Mouse (Mus musculus) liver, embryonic 14 days (tissue): Measurements from ENCODE around the gene Vsir. TPM values are rescaled to one million over a fixed set of nuclear protein-coding genes. Genes with fewer than 3 reads are reported as not detected.

Experiments
- polyA plus RNA-seq: library from polyadenylated mRNA; depleted of rRNA; stranded (reverse); fragments of >200 nt; gene quantifications from 2 replicates; pipeline ENCODE4 v1.2.3, GENCODE M21; 2012; rRNA removed

Gene Vsir
- polyA plus RNA-seq: 7.8 and 8.2 TPM in 2 replicates

GRCm38 (mm10) chr10:60346701-60347405 is at the start of gene Vsir:
Vsir (plus strand) TSS chr10:60346851.

GRCm38 (mm10) chr10:60399449-60399848 is 52.8 kb downstream of the Vsir start, which contains the start of gene Gm17455:
Gm17455 (plus strand) TSS chr10:60399726.

Other genes with a start within 250 kb of the Vsir start
- gene Spock2, start 240.6 kb upstream of the Vsir start, polyA plus RNA-seq: 0.05 and 0.07 TPM in 2 replicates
- 0.12 TPM in 2 replicates for gene Chst3, start 127.6 kb upstream of the Vsir start, polyA plus RNA-seq
- 158 and 185 TPM in 2 replicates for gene Psap, start 69.2 kb upstream of the Vsir start, polyA plus RNA-seq
- gene Gm17455, start 52.9 kb downstream of the Vsir start, polyA plus RNA-seq: not detected in 2 replicates